Mouse (Mus musculus): ENCODE measurements around the gene Zfp511. TPM values are rescaled to one million over a fixed set of nuclear protein-coding genes. Genes with fewer than 3 reads are reported as not detected.

Zfp511 gene
- polyA plus RNA-seq, 1 experiment: 37.7 TPM

GRCm38 (mm10) chr7:140081408-140082241 lies 45.4 kb downstream of the Zfp511 start:
- TF ChIP-seq POLR2A (IDR thresholded peaks at IDR 0.05; ENCODE audit: borderline replicate concordance, low read depth, low read length) (no peak), CTCF (IDR thresholded peaks at IDR 0.05; ENCODE audit: low read depth, low read length) (no peak)
- peaks cover 7% of the 10 kb centered on the region for H3K4me1 ChIP-seq (ENCODE audit: control insufficient read depth, insufficient read depth, low read length)
- H3K4me3 ChIP-seq (ENCODE audit: insufficient read depth, low read length): no peak overlapping the region
- no peak overlapping the region for H3K27ac ChIP-seq (ENCODE audit: insufficient read depth, low read depth, low read length)

GRCm38 (mm10) chr7:140082242-140082678 lies 46.1 kb downstream of the Zfp511 start, which contains the start of gene Caly:
TSS of gene Caly (minus strand) at chr7:140082548.
- peaks cover 7% of the 10 kb centered on the region for H3K4me1 ChIP-seq (ENCODE audit: control insufficient read depth, insufficient read depth, low read length)
- TF ChIP-seq POLR2A (IDR thresholded peaks at IDR 0.05; ENCODE audit: borderline replicate concordance, low read depth, low read length): no peak
- TF ChIP-seq CTCF (IDR thresholded peaks at IDR 0.05; ENCODE audit: low read depth, low read length): no peak
- H3K4me3 ChIP-seq (ENCODE audit: insufficient read depth, low read length): no peak within 1 kb of the TSS
- no peak within 1 kb of the TSS for H3K27ac ChIP-seq (ENCODE audit: insufficient read depth, low read depth, low read length)

Other genes with a start within 250 kb of the Zfp511 start
- not detected in 2 replicates for gene Adgra1, start 202.2 kb upstream of the Zfp511 start, polyA plus RNA-seq (2012; ENCODE audit: insufficient read depth, insufficient read length, missing spikeins)
- not detected in 2 replicates for gene Kndc1, start 141.7 kb upstream of the Zfp511 start, polyA plus RNA-seq (2012; ENCODE audit: insufficient read depth, insufficient read length, missing spikeins)
- gene Utf1, start 92.6 kb upstream of the Zfp511 start, polyA plus RNA-seq (2012; ENCODE audit: insufficient read depth, insufficient read length, missing spikeins): not detected in 2 replicates
- gene 6430531B16Rik, start 57.6 kb upstream of the Zfp511 start, polyA plus RNA-seq (2012; ENCODE audit: insufficient read depth, insufficient read length, missing spikeins): not detected in 2 replicates
- gene Adam8, start 43.8 kb upstream of the Zfp511 start, polyA plus RNA-seq (2012; ENCODE audit: insufficient read depth, insufficient read length, missing spikeins): 240 and 334 TPM in 2 replicates
- 17.9 and 18.5 TPM in 2 replicates for gene Tubgcp2, start 278 bp downstream of the Zfp511 start, polyA plus RNA-seq (2012; ENCODE audit: insufficient read depth, insufficient read length, missing spikeins)
- gene Msx3, start 12.7 kb downstream of the Zfp511 start, polyA plus RNA-seq (2012; ENCODE audit: insufficient read depth, insufficient read length, missing spikeins): not detected in 2 replicates
- not detected in 2 replicates for gene Caly, start 46.2 kb downstream of the Zfp511 start, polyA plus RNA-seq (2012; ENCODE audit: insufficient read depth, insufficient read length, missing spikeins)
- not detected in 2 replicates for gene Prap1, start 57.0 kb downstream of the Zfp511 start, polyA plus RNA-seq (2012; ENCODE audit: insufficient read depth, insufficient read length, missing spikeins)
- gene Fuom, start 66.0 kb downstream of the Zfp511 start, polyA plus RNA-seq (2012; ENCODE audit: insufficient read depth, insufficient read length, missing spikeins): 19.0 and 22.5 TPM in 2 replicates
- 20.1 and 25.9 TPM in 2 replicates for gene Paox, start 79.4 kb downstream of the Zfp511 start, polyA plus RNA-seq (2012; ENCODE audit: insufficient read depth, insufficient read length, missing spikeins)
- 44.9 and 45.7 TPM in 2 replicates for gene Echs1, start 80.1 kb downstream of the Zfp511 start, polyA plus RNA-seq (2012; ENCODE audit: insufficient read depth, insufficient read length, missing spikeins)
- gene Mtg1, start 101.2 kb downstream of the Zfp511 start, polyA plus RNA-seq (2012; ENCODE audit: insufficient read depth, insufficient read length, missing spikeins): 10.5 and 10.8 TPM in 2 replicates
- gene Sprn, start 118.5 kb downstream of the Zfp511 start, polyA plus RNA-seq (2012; ENCODE audit: insufficient read depth, insufficient read length, missing spikeins): not detected in 2 replicates
- gene Olfr522, start 128.4 kb downstream of the Zfp511 start, polyA plus RNA-seq (2012; ENCODE audit: insufficient read depth, insufficient read length, missing spikeins): not detected in 2 replicates
- gene Olfr523, start 136.8 kb downstream of the Zfp511 start, polyA plus RNA-seq (2012; ENCODE audit: insufficient read depth, insufficient read length, missing spikeins): not detected in 2 replicates
- not detected in 2 replicates for gene Olfr524, start 169.6 kb downstream of the Zfp511 start, polyA plus RNA-seq (2012; ENCODE audit: insufficient read depth, insufficient read length, missing spikeins)
- gene Cd163l1, start 181.9 kb downstream of the Zfp511 start, polyA plus RNA-seq (2012; ENCODE audit: insufficient read depth, insufficient read length, missing spikeins): not detected in 2 replicates
- not detected in 2 replicates for gene 5830411N06Rik, start 210.9 kb downstream of the Zfp511 start, polyA plus RNA-seq (2012; ENCODE audit: insufficient read depth, insufficient read length, missing spikeins)

Measured in bone marrow macrophage, adult 2 months (primary cell).